Mouse (Mus musculus): ENCODE data around the gene Fam171a2.
A peak's percentile ranks its signal among the peaks of the same experiment; 100 is the strongest.

Gene Fam171a2

GRCm38 (mm10) chr11:102447497-102447896, at the start of gene Fam171a2:
TSS of gene Fam171a2 (minus strand) at chr11:102447682.
- DNase-seq = peak; percentile 85

GRCm38 (mm10) chr11:102496732-102497131, 49.2 kb upstream of the Fam171a2 start:
- DNase-seq = no peak

- DNase-seq = peak; percentile 17
Observed at GRCm38 (mm10) chr11:102496206-102496605, 48.7 kb upstream of the Fam171a2 start.

- no peak for DNase-seq
Observed at GRCm38 (mm10) chr11:102495742-102496141, 48.3 kb upstream of the Fam171a2 start.

- no peak for DNase-seq
Observed at GRCm38 (mm10) chr11:102495114-102495513, 47.6 kb upstream of the Fam171a2 start.

- no peak for DNase-seq
Observed at GRCm38 (mm10) chr11:102494063-102494650, 46.7 kb upstream of the Fam171a2 start.

GRCm38 (mm10) chr11:102493241-102493640, 45.8 kb upstream of the Fam171a2 start:
- no peak for DNase-seq

- DNase-seq = no peak
Observed at GRCm38 (mm10) chr11:102487901-102488300, 40.4 kb upstream of the Fam171a2 start.

- peak; percentile 74 for DNase-seq
Observed at GRCm38 (mm10) chr11:102486733-102487386, 39.4 kb upstream of the Fam171a2 start.

- no peak for DNase-seq
Observed at GRCm38 (mm10) chr11:102481779-102482178, 34.3 kb upstream of the Fam171a2 start.

- no peak for DNase-seq
Observed at GRCm38 (mm10) chr11:102480897-102481296, 33.4 kb upstream of the Fam171a2 start.

- no peak for DNase-seq
Observed at GRCm38 (mm10) chr11:102480111-102480510, 32.6 kb upstream of the Fam171a2 start.

- DNase-seq = no peak
Observed at GRCm38 (mm10) chr11:102479581-102479980, 32.1 kb upstream of the Fam171a2 start.

- no peak for DNase-seq
Observed at GRCm38 (mm10) chr11:102478671-102479070, 31.2 kb upstream of the Fam171a2 start.

- DNase-seq = no peak
Observed at GRCm38 (mm10) chr11:102475027-102475426, 27.5 kb upstream of the Fam171a2 start.

- no peak for DNase-seq
Observed at GRCm38 (mm10) chr11:102469648-102470357, 22.3 kb upstream of the Fam171a2 start, which contains the start of gene Itga2b. TSS of gene Itga2b (minus strand) at chr11:102470122.

GRCm38 (mm10) chr11:102467041-102467631, 19.7 kb upstream of the Fam171a2 start:
- peak; percentile 99 for DNase-seq

- peak; percentile 54 for DNase-seq
Observed at GRCm38 (mm10) chr11:102465713-102466436, 18.4 kb upstream of the Fam171a2 start.

- no peak for DNase-seq
Observed at GRCm38 (mm10) chr11:102464901-102465300, 17.4 kb upstream of the Fam171a2 start.

- DNase-seq = no peak
Observed at GRCm38 (mm10) chr11:102461764-102462163, 14.3 kb upstream of the Fam171a2 start.

GRCm38 (mm10) chr11:102460541-102460940, 13.1 kb upstream of the Fam171a2 start:
- no peak for DNase-seq

GRCm38 (mm10) chr11:102455740-102456396, 8.4 kb upstream of the Fam171a2 start:
- DNase-seq = peak; percentile 74

All from lung, postnatal 14 days (tissue).